Mouse (Mus musculus) spleen, adult 18-20 months (tissue): ENCODE measurements around the gene Gm20388.
A peak's percentile ranks its signal among the peaks of the same experiment; 100 is the strongest.

Experiments
- DNase-seq, 2 experiments: peaks; one replicate each; pipeline ENCODE4 v3.0.0; 2022; ENCODE audit warnings: mixed read lengths in 2 of 2

Gm20388 gene

GRCm38 (mm10) chr8:120668374-120668905, 757.8 kb downstream of the Gm20388 start, which contains the start of gene Emc8:
TSS of gene Emc8 (minus strand) at chr8:120668573.
- DNase-seq, result peak in 1 of 2 experiments; percentile 25

GRCm38 (mm10) chr8:120671775-120672174, 761.1 kb downstream of the Gm20388 start:
- DNase-seq, result no peak

DNA sequence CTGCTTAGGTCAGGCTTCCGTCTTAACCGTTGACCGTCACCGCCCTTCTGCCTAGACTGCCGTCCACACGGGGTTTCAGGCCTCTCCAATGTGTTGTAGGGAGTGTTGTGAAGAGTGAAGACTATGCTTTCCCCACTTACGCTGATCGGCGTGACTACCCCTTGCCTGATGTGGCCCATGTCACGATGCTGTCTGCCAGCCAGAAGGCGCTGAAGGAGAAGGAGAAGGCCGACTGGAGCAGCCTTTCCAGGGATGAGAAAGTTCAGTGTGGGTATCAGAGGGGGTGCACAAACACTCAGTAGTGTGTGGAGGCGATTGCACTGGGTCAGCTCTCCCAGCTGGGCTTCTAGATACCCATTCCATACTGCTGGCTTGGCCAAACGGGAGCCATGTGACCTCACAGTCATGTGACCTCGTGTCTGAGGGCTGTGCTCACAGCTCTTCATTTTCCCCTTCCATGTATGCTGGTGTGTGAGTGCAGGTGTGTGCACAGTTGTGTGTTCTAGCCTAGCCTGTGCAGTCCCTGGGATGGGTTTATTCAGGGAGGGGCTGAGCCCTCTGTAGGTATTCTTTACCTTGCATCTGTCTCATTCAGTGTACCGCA, 762.1 kb downstream of the Gm20388 start:
- no peak for DNase-seq

- DNase-seq, result no peak
Observed at GRCm38 (mm10) chr8:120673298-120673697, 762.7 kb downstream of the Gm20388 start.

DNA sequence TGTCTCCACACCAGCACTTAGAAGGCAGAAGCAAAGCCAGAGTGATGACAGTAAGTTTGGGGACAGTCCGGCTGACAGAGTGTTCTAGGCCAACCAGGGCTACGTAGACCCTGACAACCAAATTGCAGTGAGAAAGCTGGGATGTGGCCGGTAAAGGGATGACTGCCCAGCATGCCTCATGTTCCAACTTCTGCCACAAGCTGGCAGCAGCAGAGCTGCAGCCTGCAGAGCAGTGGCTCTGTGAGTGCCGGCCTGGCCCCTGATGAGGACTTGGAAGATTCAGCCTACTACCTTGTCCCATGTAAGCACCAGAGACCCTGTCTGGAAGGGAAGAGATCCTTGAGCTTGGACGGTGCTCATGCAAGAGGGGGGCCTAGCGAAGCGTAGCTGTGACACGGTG, 765.1 kb downstream of the Gm20388 start:
- DNase-seq, result no peak

DNA sequence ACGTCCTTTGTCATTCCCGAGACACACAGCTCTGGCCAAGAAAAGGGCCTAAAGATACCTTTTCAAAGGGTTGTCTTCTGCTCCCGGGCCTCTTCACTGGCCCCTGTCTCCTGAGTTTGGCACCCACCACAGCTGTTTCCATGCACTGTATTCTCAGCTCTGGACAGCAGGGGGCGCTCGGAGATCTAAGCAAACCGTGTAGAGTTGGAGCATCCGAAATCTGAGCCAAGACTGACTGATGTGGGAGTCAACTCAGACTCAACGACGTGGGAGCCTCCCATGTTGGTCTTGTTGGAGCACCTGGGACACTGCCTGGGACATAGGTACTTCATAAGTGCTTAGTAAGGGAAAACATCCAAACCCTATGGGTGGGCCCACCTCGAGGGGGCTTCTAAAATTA, 767.8 kb downstream of the Gm20388 start:
- peak; percentile 63 to 85 for DNase-seq

DNA sequence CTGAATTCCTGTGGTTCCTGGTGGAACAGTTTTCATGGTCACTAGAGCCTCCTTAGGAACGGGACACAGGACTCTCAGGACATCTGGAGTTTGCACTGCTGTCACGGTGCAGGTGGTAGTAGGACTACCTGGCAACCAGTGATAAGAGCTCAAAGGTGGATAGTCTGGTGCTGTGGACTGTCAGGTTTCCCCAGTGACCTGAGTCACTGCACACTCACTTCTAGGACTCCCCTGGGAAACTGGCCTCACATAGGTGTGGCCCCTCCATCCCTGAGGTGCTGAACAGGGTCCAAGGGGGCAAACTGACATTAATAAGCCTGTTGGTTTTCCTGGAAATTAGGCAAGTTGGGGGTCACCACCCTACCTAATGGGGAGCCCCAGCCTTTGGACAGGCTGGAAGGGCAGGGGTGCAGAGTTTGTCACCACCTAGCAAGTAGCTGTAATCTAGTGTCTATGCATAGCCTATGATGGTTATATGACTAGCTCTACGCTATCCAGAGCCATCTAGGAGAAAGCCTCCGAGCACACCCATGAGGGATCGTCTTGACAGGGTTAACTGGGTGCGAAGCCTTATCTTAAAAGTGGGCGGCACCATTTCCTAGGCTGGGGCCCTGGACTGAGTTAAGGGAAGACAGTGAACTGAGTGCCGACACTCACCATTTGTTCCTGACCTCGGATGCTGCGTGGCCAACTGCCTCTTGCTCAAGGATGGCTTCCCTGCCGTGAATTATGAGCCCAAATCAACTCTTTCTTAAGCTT, 769.2 kb downstream of the Gm20388 start:
- DNase-seq, result no peak

- DNase-seq, result peak; percentile 43 to 70
Observed at GRCm38 (mm10) chr8:120680405-120680804, 769.8 kb downstream of the Gm20388 start.

DNA sequence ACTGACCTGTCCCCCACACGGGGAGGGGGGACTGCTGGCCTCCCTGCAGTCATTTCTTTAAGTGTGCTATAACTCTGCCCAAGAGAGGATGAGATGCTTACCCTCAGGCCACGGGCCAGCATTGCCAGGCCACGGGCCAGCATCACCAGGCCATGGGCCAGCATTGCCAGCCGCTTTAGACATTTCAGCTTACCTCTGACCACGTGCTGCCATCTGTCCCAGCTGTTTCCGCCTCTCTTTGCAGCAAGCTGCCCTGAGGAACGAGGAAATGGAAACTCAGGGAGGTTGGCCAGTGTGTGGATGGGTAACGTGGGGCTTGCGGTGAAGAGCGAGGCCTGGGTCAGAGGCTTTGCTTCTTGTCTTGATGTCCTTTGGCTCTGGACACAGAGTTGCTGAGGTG, 770.5 kb downstream of the Gm20388 start:
- DNase-seq, result no peak

DNA sequence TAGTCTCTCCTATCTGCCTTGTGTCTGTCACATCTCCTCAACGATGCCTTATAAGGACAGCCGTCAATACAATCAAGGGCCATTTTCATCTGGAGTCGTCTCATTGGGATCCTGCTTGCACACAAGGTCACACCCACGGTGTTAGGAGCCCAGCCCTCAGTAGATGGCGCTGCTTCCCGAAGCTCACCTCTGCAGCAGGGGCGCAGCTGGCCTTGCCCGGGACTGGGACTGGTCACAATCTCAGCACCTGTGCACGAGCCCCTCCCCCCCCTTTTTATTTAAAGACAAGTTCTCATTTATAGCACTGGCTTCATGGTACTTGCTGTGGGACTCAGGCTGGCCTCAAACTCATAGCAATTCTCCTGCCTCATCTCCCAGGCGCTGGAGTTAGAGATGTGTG, 773.0 kb downstream of the Gm20388 start:
- peak; percentile 76 to 88 for DNase-seq

DNA sequence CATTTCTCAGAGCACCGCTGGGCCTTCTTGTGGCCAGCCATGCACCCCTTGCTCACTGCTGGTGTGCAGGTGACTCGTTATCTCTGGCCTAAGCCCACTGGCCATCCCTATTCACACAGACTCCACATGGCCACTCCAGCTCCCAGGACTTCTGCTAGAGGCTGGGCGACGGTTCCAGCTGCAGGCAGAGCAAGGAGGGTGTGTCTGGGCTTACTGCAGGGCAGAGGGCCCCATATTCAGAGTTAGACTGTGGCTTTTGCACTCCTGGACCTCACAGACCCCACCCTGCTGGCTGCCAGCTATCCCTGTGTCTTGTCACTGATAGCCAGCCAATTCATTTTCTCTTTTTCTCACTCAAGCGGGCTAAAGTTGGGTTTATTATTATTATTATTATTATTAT, 773.4 kb downstream of the Gm20388 start:
- DNase-seq, result no peak

- DNase-seq, result no peak
Observed at GRCm38 (mm10) chr8:120685097-120685496, 774.5 kb downstream of the Gm20388 start.

DNA sequence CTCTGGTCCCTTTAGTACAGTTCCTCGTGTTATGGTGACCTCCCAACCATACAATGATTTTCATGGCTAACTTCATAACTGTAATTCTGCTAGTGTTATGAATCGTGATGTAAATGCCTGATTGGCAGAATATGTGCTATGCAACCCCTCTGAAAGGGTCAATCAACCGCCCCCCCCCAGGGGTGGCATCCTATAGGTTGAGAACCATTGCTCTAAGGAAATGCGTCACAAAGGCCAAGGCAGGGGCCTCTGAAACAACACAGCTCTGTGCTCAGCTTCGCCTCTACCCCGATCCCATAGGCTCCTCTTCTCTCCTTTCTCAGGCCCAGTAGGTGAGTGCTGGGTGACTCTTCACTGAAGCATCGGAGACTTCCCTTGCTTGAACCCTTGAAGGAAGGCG, 775.0 kb downstream of the Gm20388 start:
- no peak for DNase-seq

- DNase-seq, result peak in 1 of 2 experiments; percentile 26
Observed at GRCm38 (mm10) chr8:120686051-120686450, 775.4 kb downstream of the Gm20388 start.

DNA sequence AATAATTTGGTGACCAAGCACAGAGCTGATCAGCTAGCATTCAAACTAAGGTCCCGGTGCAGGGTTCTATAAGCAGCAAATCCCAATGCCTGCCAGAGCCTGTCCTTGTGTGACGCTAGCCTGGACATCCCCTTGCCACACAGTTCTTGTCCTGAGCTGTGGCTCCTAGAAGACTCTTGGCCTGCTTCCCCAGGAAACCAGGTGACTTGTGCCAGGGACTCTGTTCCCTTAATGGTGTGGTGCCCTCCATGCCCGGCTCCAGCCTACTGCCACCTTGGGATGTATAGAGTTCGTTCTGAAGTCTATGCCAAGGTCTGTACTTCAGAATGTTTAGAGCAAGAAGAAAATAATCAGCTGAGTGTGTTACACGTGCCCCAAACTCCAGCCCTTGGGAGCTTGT, 775.9 kb downstream of the Gm20388 start:
- DNase-seq, result no peak

DNA sequence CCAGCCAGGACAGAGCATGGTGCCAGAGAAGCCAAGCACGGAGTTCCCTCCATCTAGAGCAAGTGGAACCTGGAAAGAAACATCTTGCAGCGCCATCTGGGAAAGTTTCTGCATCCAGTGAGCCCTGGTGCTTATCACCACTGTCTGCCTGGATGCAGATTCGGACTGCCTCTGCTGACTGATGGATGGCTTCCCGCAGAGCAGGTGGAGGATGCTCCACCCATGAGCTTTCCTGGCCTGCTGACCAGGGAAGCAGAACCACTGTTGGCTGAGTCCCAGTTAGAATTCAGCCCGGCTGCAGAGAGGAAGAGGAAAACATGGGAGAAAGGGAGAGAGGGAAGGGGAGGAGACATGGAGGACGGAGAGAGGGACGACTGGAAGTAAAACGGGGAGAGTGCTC, 777.1 kb downstream of the Gm20388 start:
- DNase-seq, result no peak

DNA sequence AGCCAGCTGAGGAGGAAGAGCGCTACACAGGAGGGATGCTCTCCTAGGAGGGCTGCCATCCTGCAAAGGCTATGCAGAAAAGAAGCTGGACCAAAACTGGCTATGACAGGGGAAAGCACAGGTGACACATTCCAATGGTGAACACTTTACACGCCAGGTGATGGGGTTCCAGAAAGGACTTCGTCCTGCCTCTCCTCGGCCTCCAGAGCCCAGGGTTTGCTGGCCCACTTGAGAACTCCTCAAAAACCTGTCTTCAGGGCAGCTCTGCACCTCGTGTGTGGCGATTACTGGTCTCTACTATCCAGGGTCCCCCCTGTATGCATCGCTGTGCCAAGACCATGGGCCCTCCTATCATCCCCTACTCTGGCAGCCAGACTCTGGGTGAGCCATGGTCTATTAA, 777.9 kb downstream of the Gm20388 start:
- no peak for DNase-seq

GRCm38 (mm10) chr8:120692934-120693333, 782.3 kb downstream of the Gm20388 start:
- DNase-seq, result no peak

DNA sequence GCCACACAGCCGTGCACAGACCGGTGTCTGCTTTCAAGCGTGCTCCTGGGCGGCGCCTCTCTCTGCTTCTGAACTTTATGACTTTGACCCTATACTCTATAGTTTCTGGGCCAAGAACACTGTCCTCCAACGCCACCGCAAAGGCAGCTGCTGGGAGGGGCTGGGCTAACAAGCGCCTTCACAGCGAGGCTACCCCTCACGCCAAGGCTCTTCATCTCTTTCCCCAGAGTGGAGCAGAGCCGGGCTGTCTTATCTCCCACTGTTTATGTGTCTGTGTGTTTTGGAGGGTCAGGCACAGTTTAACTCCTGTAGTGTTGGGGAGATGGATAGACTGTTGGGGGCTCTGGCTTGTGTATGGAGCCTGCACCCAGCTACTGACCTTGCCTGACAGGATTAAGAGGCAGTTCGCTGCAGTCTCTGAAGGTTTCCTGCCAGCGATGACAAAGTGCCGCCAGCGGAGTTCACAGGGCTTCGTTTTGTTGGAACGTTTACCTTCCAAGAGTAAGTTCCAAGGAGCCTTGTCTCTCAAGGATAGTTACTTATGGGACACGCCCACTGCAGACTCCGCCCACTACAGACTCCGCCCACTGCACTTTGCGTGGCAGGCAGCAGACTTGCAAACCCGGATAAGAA, 783.3 kb downstream of the Gm20388 start:
- DNase-seq, result no peak

GRCm38 (mm10) chr8:120696401-120697153, 785.9 kb downstream of the Gm20388 start:
- no peak for DNase-seq

DNA sequence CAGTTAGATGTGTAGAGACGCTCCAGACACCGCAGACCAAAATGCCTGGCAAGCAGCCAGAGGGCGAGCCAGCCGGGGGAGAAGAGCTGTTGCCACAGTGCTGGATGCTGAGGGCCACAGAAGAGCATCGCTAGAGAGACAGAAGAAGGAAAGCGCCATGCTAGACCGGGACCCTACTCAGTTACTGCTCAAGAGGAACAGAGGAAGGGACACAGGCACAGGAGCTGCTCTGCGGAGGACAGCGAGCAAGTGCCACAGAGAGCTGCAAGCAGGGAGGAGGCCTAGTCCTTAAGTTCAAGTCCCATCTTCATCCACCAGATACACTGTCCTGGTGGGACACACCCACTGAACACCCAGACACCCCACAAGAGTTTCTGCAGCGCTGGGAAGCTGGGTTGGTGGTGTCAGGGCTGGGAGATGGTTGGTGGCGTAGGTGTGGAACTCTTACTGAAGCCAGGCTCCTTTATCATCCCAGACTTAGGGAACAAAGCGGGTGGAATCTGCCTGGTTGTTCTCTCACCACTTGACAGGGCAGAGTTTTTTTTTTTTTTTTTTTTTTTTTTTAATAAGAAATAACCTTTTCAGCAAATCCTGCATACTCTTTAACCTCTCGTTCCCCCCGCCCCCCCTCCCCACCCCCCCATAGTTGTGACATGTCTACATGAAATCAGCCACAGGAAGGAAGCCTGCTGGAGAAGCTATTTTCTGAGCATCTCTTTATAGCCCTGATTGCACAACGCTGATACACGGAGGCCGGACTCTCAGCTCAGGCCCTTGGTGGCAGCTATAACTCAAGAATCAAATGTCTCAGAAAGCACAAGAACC, 786.7 kb downstream of the Gm20388 start:
- DNase-seq, result peak in 1 of 2 experiments; percentile 45

DNA sequence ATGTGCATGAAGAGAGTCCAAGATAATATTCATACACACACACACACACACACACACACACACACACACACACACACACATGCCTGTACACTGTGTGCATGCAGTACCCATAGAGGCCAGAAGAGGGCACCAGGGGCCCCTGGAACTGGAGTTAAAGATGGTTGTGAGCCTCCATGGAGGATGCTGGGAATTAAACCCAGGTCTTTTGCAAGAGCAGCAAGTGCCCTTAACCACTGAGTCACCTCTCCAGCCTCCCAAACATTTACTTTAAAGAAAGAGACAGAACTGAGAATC, 787.3 kb downstream of the Gm20388 start:
- DNase-seq, result peak in 1 of 2 experiments; percentile 49
